Mouse (Mus musculus): ENCODE results near the gene Alad. TPM values are rescaled to one million over a fixed set of nuclear protein-coding genes. Genes with fewer than 3 reads are reported as not detected.

The Alad gene
- total RNA-seq, 2 experiments from 2014 or later: 34.0 to 41.1 TPM

Other genes with a start within 250 kb of the Alad start
- 10 to 100 TPM; 26.7 to 28.5 TPM for gene Fkbp15, start 159.4 kb downstream of the Alad start, total RNA-seq (2021)
- gene Slc31a1, start 159.2 kb downstream of the Alad start, total RNA-seq (2021): 10 to 100 TPM; 17.7 to 18.8 TPM
- gene Cdc26, start 111.3 kb downstream of the Alad start, total RNA-seq (2021): 10 to 100 TPM; 71.3 to 78.6 TPM
- gene Prpf4, start 111.1 kb downstream of the Alad start, total RNA-seq (2021): 10 to 100 TPM; 14.0 to 15.0 TPM
- not detected for gene Rnf183, start 84.7 kb downstream of the Alad start, total RNA-seq (2021)
- gene Wdr31, start 49.0 kb downstream of the Alad start, total RNA-seq (2021): 1 to 10 TPM in 1 of 2 experiments, under 1 TPM in 1; 0.91 to 1.1 TPM
- 1 to 10 TPM; 1.1 to 1.7 TPM for gene Bspry, start 39.9 kb downstream of the Alad start, total RNA-seq (2021)
- 10 to 100 TPM in 1 of 2 experiments, 1 to 10 TPM in 1; 9.0 to 10.5 TPM for gene Hdhd3, start 16.5 kb downstream of the Alad start, total RNA-seq (2021)
- 10 to 100 TPM; 27.8 to 31.3 TPM for gene Pole3, start 5.2 kb upstream of the Alad start, total RNA-seq (2021)
- gene 4933430I17Rik, start 5.5 kb upstream of the Alad start, total RNA-seq (2021): under 1 TPM; 0.34 to 0.44 TPM
- gene Rgs3, start 39.9 kb upstream of the Alad start, total RNA-seq (2021): 10 to 100 TPM; 36.9 to 44.0 TPM